Mouse (Mus musculus) cerebellum, adult 2 months (tissue): ENCODE results near the gene Thra. TPM values are rescaled to one million over a fixed set of nuclear protein-coding genes. Genes with fewer than 3 reads are reported as not detected.

Experiments
- DNase-seq, 2 experiments: peaks; one replicate each; pipeline ENCODE4 v3.0.0; 2021
- H3K27ac ChIP-seq: fragments of 200-500 bp; 2 replicates; pipeline ENCODE4 v1.5.1; 2012; ENCODE audit warnings: low read length, control low read depth, inconsistent platforms; ENCODE audit not compliant: insufficient read depth
- H3K27me3 ChIP-seq: fragments of 200-500 bp; 2 replicates; pipeline ENCODE4 v1.6.1; 2012; ENCODE audit warnings: inconsistent platforms, mild to moderate bottlenecking, low read length, moderate library complexity; ENCODE audit not compliant: control insufficient read depth, insufficient read depth
- H3K4me1 ChIP-seq: fragments of 200-500 bp; 2 replicates; pipeline ENCODE4 v1.6.1; 2011; ENCODE audit warnings: low read length; ENCODE audit not compliant: control insufficient read depth, insufficient read depth
- H3K4me3 ChIP-seq: fragments of 200-500 bp; replicated peaks from 2 replicates; pipeline ENCODE3; 2011; ENCODE audit warnings: mild to moderate bottlenecking, low read depth, low read length, control low read depth; ENCODE audit not compliant: insufficient read depth
- CTCF ChIP-seq: fragments of 200-500 bp; IDR thresholded peaks from 2 replicates; pipeline ENCODE4 v1.5.1; 2011; ENCODE audit warnings: low read depth, mild to moderate bottlenecking, control low read depth, low read length, moderate library complexity, borderline replicate concordance; ENCODE audit not compliant: insufficient read depth
- POLR2A ChIP-seq: fragments of 200-500 bp; IDR thresholded peaks from 2 replicates; pipeline ENCODE4 v1.6.1; 2011; ENCODE audit warnings: low read length, control low read depth, borderline replicate concordance; ENCODE audit not compliant: insufficient read depth
- WGBS: fragments of 180-500 bp; shearing (Covaris S2); methylation state at CpG from one replicate; pipeline ENCODE4 v1.1.7; 2018; 5-methylcytosine and 5-hydroxymethylcytosine counted together
- polyA plus RNA-seq: library from polyadenylated mRNA; depleted of rRNA; stranded (reverse); fragments of >200 nt; gene quantifications from 2 replicates; pipeline ENCODE4 v1.2.3, GENCODE M21; 2012

Gene Thra
- polyA plus RNA-seq, 1 experiment, result 447 TPM

- peak overlapping the region; percentile 18 for H3K4me3 ChIP-seq
- 0% methylated on average over 15 of the region's 15 CpGs for WGBS
- TF ChIP-seq CTCF, result peak; percentile 89
- TF ChIP-seq POLR2A, result no peak
Measured at GRCm38 (mm10) chr11:98786359-98787214, 46.1 kb downstream of the Thra start.

GRCm38 (mm10) chr11:98787229-98787628, 46.8 kb downstream of the Thra start:
- no peak for TF ChIP-seq POLR2A
- TF ChIP-seq CTCF, result no peak
- DNase-seq, result no peak
- Histone ChIP-seq H3K4me3 (no peak overlapping the region), H3K27me3 (no peaks in the 10 kb centered on the region), H3K27ac (peak overlapping the region; percentile 43), H3K4me1 (peaks cover 31% of the 10 kb centered on the region)
- WGBS, result 16% methylated on average over 7 of the region's 7 CpGs

More at GRCm38 (mm10) chr11:98786359-98787214, 46.1 kb downstream of the Thra start:
- Histone ChIP-seq H3K4me1 (peaks cover 37% of the 10 kb centered on the region), H3K27me3 (no peaks in the 10 kb centered on the region), H3K27ac (peak overlapping the region; percentile 85)
- peak; percentile 95 to 98 for DNase-seq

GRCm38 (mm10) chr11:98787691-98788090, 47.3 kb downstream of the Thra start:
- Histone ChIP-seq H3K27ac (no peak overlapping the region), H3K4me1 (peaks cover 28% of the 10 kb centered on the region), H3K27me3 (no peaks in the 10 kb centered on the region), H3K4me3 (no peak overlapping the region)
- 98% methylated on average over 1 of the region's 1 CpGs for WGBS
- DNase-seq, result no peak
- no peak for TF ChIP-seq POLR2A
- no peak for TF ChIP-seq CTCF

GRCm38 (mm10) chr11:98788139-98788538, 47.7 kb downstream of the Thra start:
- Histone ChIP-seq H3K4me3 (no peak overlapping the region), H3K4me1 (peaks cover 23% of the 10 kb centered on the region), H3K27me3 (no peaks in the 10 kb centered on the region), H3K27ac (no peak overlapping the region; the same call in 1 of the 2 replicates)
- no peak for DNase-seq
- TF ChIP-seq POLR2A (no peak), CTCF (no peak)
- WGBS, result 92% methylated on average over 5 of the region's 5 CpGs

GRCm38 (mm10) chr11:98788550-98789218, 48.2 kb downstream of the Thra start:
- WGBS, result 7% methylated on average over 18 of the region's 18 CpGs

GRCm38 (mm10) chr11:98789219-98789807, 48.9 kb downstream of the Thra start:
- whole genome bisulfite sequencing, result under 1% methylated on average over 25 of the region's 25 CpGs
- no peak for DNase-seq
- Histone ChIP-seq H3K4me1 (peaks cover 15% of the 10 kb centered on the region), H3K27ac (no peak overlapping the region), H3K27me3 (no peaks in the 10 kb centered on the region), H3K4me3 (peak overlapping the region; percentile 70)
- TF ChIP-seq CTCF (no peak), POLR2A (no peak)

More at GRCm38 (mm10) chr11:98788550-98789218, 48.2 kb downstream of the Thra start:
- Histone ChIP-seq H3K27ac (peak overlapping the region; percentile 55; the same call in 1 of the 2 replicates), H3K4me3 (peak overlapping the region; percentile 70), H3K4me1 (peaks cover 21% of the 10 kb centered on the region), H3K27me3 (no peaks in the 10 kb centered on the region)
- TF ChIP-seq POLR2A (peak; percentile 47; the same call in 1 of the 2 replicates), CTCF (peak; percentile 77)
- peak; percentile 88 to 92 for DNase-seq

- Histone ChIP-seq H3K4me1 (peaks cover 15% of the 10 kb centered on the region), H3K27ac (no peak overlapping the region), H3K27me3 (no peaks in the 10 kb centered on the region), H3K4me3 (no peak overlapping the region)
- TF ChIP-seq POLR2A, result no peak
- no peak for TF ChIP-seq CTCF
- no peak for DNase-seq
- 32% methylated on average over 5 of the region's 5 CpGs for WGBS
Measured at GRCm38 (mm10) chr11:98789824-98790223, 49.4 kb downstream of the Thra start.
